Mouse (Mus musculus) bone marrow macrophage, adult 2 months (primary cell): ENCODE data around the gene Hist1h2aa.

Experiments used
- CTCF ChIP-seq: IDR thresholded peaks from 2 replicates; pipeline ENCODE4 v1.5.1; 2012; ENCODE audit warnings: low read depth, mild to moderate bottlenecking, low read length, moderate library complexity
- POLR2A ChIP-seq: IDR thresholded peaks from 2 replicates; pipeline ENCODE4 v1.6.1; 2012; ENCODE audit warnings: mild to moderate bottlenecking, low read depth, low read length, borderline replicate concordance

- TF ChIP-seq POLR2A (no peak), CTCF (no peak)
These were observed 25.5 kb downstream of the Hist1h2aa start for GRCm38 (mm10) chr13:23959776-23960175.
